Mouse (Mus musculus) intestine, postnatal 0 days (tissue): ENCODE data around the gene Cdh9. TPM values are rescaled to one million over a fixed set of nuclear protein-coding genes. Genes with fewer than 3 reads are reported as not detected.

Experiments
- ATAC-seq: fragments of 200-750 bp; cut with Nextera tagmentation; 2 replicates; pipeline ENCODE4 v1.8.0; 2017; ENCODE audit warnings: mild to moderate bottlenecking, moderate TSS enrichment, moderate library complexity
- H3K27ac ChIP-seq: fragments of 300-500 bp; sonication (generic); 2 replicates; pipeline ENCODE4 v1.5.1; 2014; ENCODE audit warnings: mild to moderate bottlenecking, low read depth, low read length, moderate library complexity
- H3K27me3 ChIP-seq: fragments of 300-500 bp; sonication (generic); replicated peaks from 2 replicates; pipeline ENCODE4 v1.6.1; 2014; ENCODE audit warnings: low read length, mixed read lengths; ENCODE audit not compliant: control insufficient read depth, insufficient read depth
- H3K36me3 ChIP-seq: fragments of 300-500 bp; sonication (generic); 2 replicates; pipeline ENCODE4 v1.6.1; 2014; ENCODE audit warnings: mild to moderate bottlenecking, moderate library complexity; ENCODE audit not compliant: control insufficient read depth, insufficient read depth
- H3K4me1 ChIP-seq: fragments of 300-500 bp; sonication (generic); replicated peaks from 2 replicates; pipeline ENCODE4 v1.6.1; 2014; ENCODE audit warnings: antibody characterized with exemption, low read length, mixed read lengths; ENCODE audit not compliant: control insufficient read depth, insufficient read depth
- H3K4me2 ChIP-seq: fragments of 300-500 bp; sonication (generic); replicated peaks from 2 replicates; pipeline ENCODE4 v1.6.1; 2014; ENCODE audit warnings: low read depth, mild to moderate bottlenecking, moderate library complexity
- H3K4me3 ChIP-seq: fragments of 300-500 bp; sonication (generic); 2 replicates; pipeline ENCODE4 v1.5.1; 2014; ENCODE audit warnings: low read depth, low read length
- H3K9ac ChIP-seq: fragments of 300-500 bp; sonication (generic); 2 replicates; pipeline ENCODE4 v1.6.1; 2014; ENCODE audit warnings: mild to moderate bottlenecking, low read depth, low read length
- H3K9me3 ChIP-seq: fragments of 300-500 bp; sonication (generic); 2 replicates; pipeline ENCODE4 v1.6.1; 2016; ENCODE audit warnings: mixed run types; ENCODE audit not compliant: control insufficient read depth
- CTCF ChIP-seq: sonication (generic); IDR thresholded peaks from 2 replicates; pipeline ENCODE4 v1.5.1; 2016; ENCODE audit warnings: low read depth, mild to moderate bottlenecking, control low read depth, antibody characterized with exemption, moderate library complexity
- WGBS: fragments of 180-500 bp; shearing (Covaris S2); extraction: QIAGEN DNeasy Blood & Tissue Kit; methylation state at CpG from one replicate; pipeline ENCODE4 v1.1.7; 2014; 5-methylcytosine and 5-hydroxymethylcytosine counted together
- polyA plus RNA-seq: library from polyadenylated mRNA; unstranded; fragments of >200 nt; fragmentation: Nextera tagmentation; extraction: Ambion mirVana; gene quantifications from 2 replicates; pipeline ENCODE4 v1.2.1, GENCODE M21; 2015

The Cdh9 gene
- polyA plus RNA-seq = 0.47 and 0.56 TPM in 2 replicates

GRCm38 (mm10) chr15:16728470-16729011 is at the start of gene Cdh9:
Cdh9 (plus strand) TSS chr15:16728756.
- TF ChIP-seq CTCF = no peak
- Histone ChIP-seq H3K4me1 (no peaks in the 10 kb centered on the region), H3K36me3 (no peaks in the 10 kb centered on the region), H3K4me3 (peak within 1 kb of the TSS; percentile 35), H3K4me2 (peak within 1 kb of the TSS; percentile 66), H3K9me3 (no peaks in the 10 kb centered on the region), H3K27ac (no peak within 1 kb of the TSS), H3K27me3 (no peaks in the 10 kb centered on the region), H3K9ac (no peak within 1 kb of the TSS)
- 2% methylated on average over 14 of the region's 14 CpGs for WGBS
- ATAC-seq = peak; percentile 82

- H3K27ac ChIP-seq = no peak overlapping the region
- H3K36me3 ChIP-seq = no peaks in the 10 kb centered on the region
- H3K4me2 ChIP-seq = no peak overlapping the region
- no peaks in the 10 kb centered on the region for H3K27me3 ChIP-seq
- ATAC-seq = no peak
- no peak overlapping the region for H3K9ac ChIP-seq
- 83% methylated on average over 5 of the region's 5 CpGs for WGBS
- H3K4me3 ChIP-seq = no peak overlapping the region
- no peaks in the 10 kb centered on the region for H3K4me1 ChIP-seq
- no peak for TF ChIP-seq CTCF
- no peaks in the 10 kb centered on the region for H3K9me3 ChIP-seq
These were observed 49.5 kb upstream of the Cdh9 start for GRCm38 (mm10) chr15:16679096-16679495.

- no peak overlapping the region for H3K9ac ChIP-seq
- no peak overlapping the region for H3K4me2 ChIP-seq
- H3K9me3 ChIP-seq = no peaks in the 10 kb centered on the region
- TF ChIP-seq CTCF = no peak
- WGBS = 72% methylated on average over 3 of the region's 3 CpGs
- H3K4me3 ChIP-seq = no peak overlapping the region
- no peak overlapping the region for H3K27ac ChIP-seq
- no peaks in the 10 kb centered on the region for H3K36me3 ChIP-seq
- no peaks in the 10 kb centered on the region for H3K27me3 ChIP-seq
- H3K4me1 ChIP-seq = no peaks in the 10 kb centered on the region
- ATAC-seq = no peak
These were observed 28.7 kb upstream of the Cdh9 start for GRCm38 (mm10) chr15:16699821-16700220.

GRCm38 (mm10) chr15:16702340-16702739 is 26.2 kb upstream of the Cdh9 start:
- no peaks in the 10 kb centered on the region for H3K27me3 ChIP-seq
- H3K4me1 ChIP-seq = no peaks in the 10 kb centered on the region
- H3K9ac ChIP-seq = no peak overlapping the region
- 50% methylated on average over 1 of the region's 1 CpGs for WGBS
- ATAC-seq = no peak
- H3K27ac ChIP-seq = no peak overlapping the region
- no peak overlapping the region for H3K4me2 ChIP-seq
- no peak for TF ChIP-seq CTCF
- no peaks in the 10 kb centered on the region for H3K36me3 ChIP-seq
- no peak overlapping the region for H3K4me3 ChIP-seq
- H3K9me3 ChIP-seq = no peaks in the 10 kb centered on the region

- Histone ChIP-seq H3K9me3 (no peaks in the 10 kb centered on the region), H3K36me3 (no peaks in the 10 kb centered on the region), H3K4me3 (no peak overlapping the region), H3K4me2 (no peak overlapping the region), H3K27me3 (no peaks in the 10 kb centered on the region), H3K27ac (no peak overlapping the region), H3K4me1 (no peaks in the 10 kb centered on the region), H3K9ac (no peak overlapping the region)
- TF ChIP-seq CTCF = no peak
- WGBS = 88% methylated on average over 4 of the region's 4 CpGs
- ATAC-seq = no peak
These were observed 10.5 kb downstream of the Cdh9 start for GRCm38 (mm10) chr15:16739088-16739487.

- no peaks in the 10 kb centered on the region for H3K4me1 ChIP-seq
- H3K9ac ChIP-seq = no peak overlapping the region
- 81% methylated on average over 1 of the region's 1 CpGs for WGBS
- no peak overlapping the region for H3K4me3 ChIP-seq
- no peak overlapping the region for H3K27ac ChIP-seq
- no peak for TF ChIP-seq CTCF
- H3K27me3 ChIP-seq = no peaks in the 10 kb centered on the region
- no peaks in the 10 kb centered on the region for H3K9me3 ChIP-seq
- no peak overlapping the region for H3K4me2 ChIP-seq
- H3K36me3 ChIP-seq = no peaks in the 10 kb centered on the region
- no peak for ATAC-seq
These were observed 18.1 kb downstream of the Cdh9 start for GRCm38 (mm10) chr15:16746672-16747071.

- no peaks in the 10 kb centered on the region for H3K9me3 ChIP-seq
- no peak overlapping the region for H3K4me2 ChIP-seq
- H3K27ac ChIP-seq = no peak overlapping the region
- no peaks in the 10 kb centered on the region for H3K4me1 ChIP-seq
- ATAC-seq = no peak
- no peaks in the 10 kb centered on the region for H3K36me3 ChIP-seq
- no peak overlapping the region for H3K9ac ChIP-seq
- no peak overlapping the region for H3K4me3 ChIP-seq
- WGBS = 89% methylated on average over 3 of the region's 3 CpGs
- no peak for TF ChIP-seq CTCF
- no peaks in the 10 kb centered on the region for H3K27me3 ChIP-seq
These were observed 34.7 kb downstream of the Cdh9 start for GRCm38 (mm10) chr15:16763252-16763651.
